ENCODE assay signal across 16 mouse cellular contexts in the genomic region with DNA sequence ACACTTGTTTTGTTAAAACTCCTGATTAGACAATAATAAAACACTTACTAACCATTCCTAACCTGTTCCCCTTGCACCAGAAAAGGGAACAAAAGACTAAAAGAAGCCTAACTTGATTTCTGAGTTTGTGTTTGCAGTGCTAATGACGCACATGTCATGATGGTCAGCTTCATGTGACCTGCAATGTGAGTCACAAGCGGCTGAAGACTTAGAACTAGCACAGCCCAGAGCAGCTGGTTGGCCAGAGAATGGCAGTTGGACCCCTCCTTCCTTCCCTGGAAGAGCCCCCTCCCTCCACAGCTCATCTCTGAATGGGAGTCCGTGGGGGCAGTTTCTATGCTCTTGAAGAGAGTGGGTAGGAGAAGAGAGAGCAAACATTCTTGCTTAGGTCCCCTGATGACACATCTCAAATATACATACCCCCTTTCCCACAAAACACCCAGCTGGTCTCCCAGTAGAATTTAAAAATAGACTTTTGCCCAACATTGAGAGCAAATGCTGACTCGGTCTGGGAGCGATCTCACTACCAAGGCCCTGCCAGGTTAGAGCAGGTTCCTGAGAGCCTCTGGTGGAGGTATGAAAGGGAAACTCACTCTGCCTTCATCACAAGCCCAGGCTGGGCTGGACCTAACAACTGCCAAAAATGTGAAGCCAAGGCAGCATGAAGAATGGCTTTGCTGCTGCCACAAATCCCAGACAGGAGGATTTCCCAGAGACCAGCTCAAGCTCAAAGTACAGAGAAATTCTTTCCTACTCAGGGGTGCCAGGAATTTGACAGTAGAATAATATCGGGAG. TPM values are rescaled to one million over a fixed set of nuclear protein-coding genes. Genes with fewer than 3 reads are reported as not detected.
DNase-seq lines count a peak whose midpoint lies in the region; ATAC-seq and TF ChIP-seq lines count a peak whose summit lies in the region.
"Had no signal": no experiment of that assay in that cellular context is flagged by ENCODE, and none has a peak within 500 bp of the region (broad histone marks: within the 10 kb centered on the region; RNA-seq: fewer than 3 reads in every experiment).

No protein-coding gene starts in this region.

- H3K4me3 ChIP-seq in embryonic facial prominence, embryonic 14.5 days (ENCODE audit: low read depth, low read length) = no peak overlapping the region
- no peak overlapping the region for H3K4me3 ChIP-seq in embryonic facial prominence, embryonic 10.5 days
- no peak overlapping the region for H3K4me3 ChIP-seq in kidney, adult 2 months (ENCODE audit: insufficient read depth, low read depth, low read length)
- no peak overlapping the region for H3K4me3 ChIP-seq in kidney, embryonic 16.5 days (ENCODE audit: low read length)
- H3K4me3 ChIP-seq in liver, embryonic 11.5 days (ENCODE audit: low read depth, low read length) = no peak overlapping the region
- H3K4me3 ChIP-seq: liver, embryonic 12.5 days; midbrain, embryonic 12.5 days had no signal

- H3K27ac ChIP-seq in embryonic facial prominence, embryonic 14.5 days (replicated peaks; ENCODE audit: low read depth, low read length) = no peak overlapping the region
- no peak overlapping the region for H3K27ac ChIP-seq in embryonic facial prominence, embryonic 10.5 days (replicated peaks)
- no peak overlapping the region for H3K27ac ChIP-seq in kidney, adult 2 months (ENCODE audit: insufficient read depth, low read depth, low read length)
- H3K27ac ChIP-seq in kidney, embryonic 16.5 days (ENCODE audit: low read length) = no peak overlapping the region
- H3K27ac ChIP-seq in liver, embryonic 11.5 days (ENCODE audit: low read depth, low read length) = no peak overlapping the region
- H3K27ac ChIP-seq: liver, embryonic 12.5 days; midbrain, embryonic 12.5 days had no signal

- H3K36me3 ChIP-seq in embryonic facial prominence, embryonic 14.5 days (ENCODE audit: control insufficient read depth, insufficient read depth, low read length) = no peaks in the 10 kb centered on the region
- no peaks in the 10 kb centered on the region for H3K36me3 ChIP-seq in embryonic facial prominence, embryonic 10.5 days (replicated peaks)
- no peaks in the 10 kb centered on the region for H3K36me3 ChIP-seq in kidney, adult 2 months (ENCODE audit: control insufficient read depth, insufficient read depth, low read length)
- no peaks in the 10 kb centered on the region for H3K36me3 ChIP-seq in kidney, embryonic 16.5 days (ENCODE audit: insufficient read depth, low read length)
- no peaks in the 10 kb centered on the region for H3K36me3 ChIP-seq in liver, embryonic 11.5 days (ENCODE audit: control insufficient read depth, insufficient read depth, low read length)
- H3K36me3 ChIP-seq: liver, embryonic 12.5 days; midbrain, embryonic 12.5 days had no signal

- no peak overlapping the region for H3K4me2 ChIP-seq in embryonic facial prominence, embryonic 14.5 days (ENCODE audit: low read depth, low read length)
- no peak overlapping the region for H3K4me2 ChIP-seq in kidney, embryonic 16.5 days (replicated peaks; ENCODE audit: low read depth, low read length)
- no peak overlapping the region for H3K4me2 ChIP-seq in liver, embryonic 11.5 days
- H3K4me2 ChIP-seq: liver, embryonic 12.5 days; midbrain, embryonic 12.5 days had no signal

- no peaks in the 10 kb centered on the region for H3K9me3 ChIP-seq in embryonic facial prominence, embryonic 14.5 days (ENCODE audit: control insufficient read depth, low read length)
- no peaks in the 10 kb centered on the region for H3K9me3 ChIP-seq in embryonic facial prominence, embryonic 10.5 days
- no peaks in the 10 kb centered on the region for H3K9me3 ChIP-seq in kidney, embryonic 16.5 days (ENCODE audit: low read length)
- H3K9me3 ChIP-seq in liver, embryonic 11.5 days (ENCODE audit: control insufficient read depth, low read length) = no peaks in the 10 kb centered on the region
- H3K9me3 ChIP-seq: liver, embryonic 12.5 days; midbrain, embryonic 12.5 days had no signal

- H3K9ac ChIP-seq in embryonic facial prominence, embryonic 14.5 days (ENCODE audit: low read depth, low read length) = no peak overlapping the region
- H3K9ac ChIP-seq in kidney, embryonic 16.5 days (replicated peaks; ENCODE audit: low read length) = no peak overlapping the region
- H3K9ac ChIP-seq in liver, embryonic 11.5 days (ENCODE audit: low read depth, low read length) = no peak overlapping the region
- H3K9ac ChIP-seq: liver, embryonic 12.5 days; midbrain, embryonic 12.5 days had no signal

- ATAC-seq in embryonic facial prominence, embryonic 14.5 days (ENCODE audit: low read depth) = no peak
- no peak for ATAC-seq in kidney, embryonic 16.5 days (ENCODE audit: low FRiP score, low TSS enrichment)
- ATAC-seq in liver, embryonic 11.5 days (replicated peaks; ENCODE audit: low FRiP score) = no peak
- ATAC-seq: forebrain, embryonic 16.5 days; hindbrain, embryonic 16.5 days; liver, embryonic 12.5 days had no signal

- WGBS in embryonic facial prominence, embryonic 14.5 days = 56% methylated on average over 6 of the region's 6 CpGs
- 83% methylated on average over 6 of the region's 6 CpGs for WGBS in embryonic facial prominence, embryonic 10.5 days
- whole genome bisulfite sequencing in kidney, adult 2 months = 66% methylated on average over 6 of the region's 6 CpGs
- 76% methylated on average over 6 of the region's 6 CpGs for WGBS in kidney, embryonic 16.5 days
- WGBS in liver, embryonic 11.5 days = 70% methylated on average over 6 of the region's 6 CpGs

- no peak for TF ChIP-seq CTCF in kidney, adult 2 months (conservative IDR thresholded peaks at IDR 0.05; ENCODE audit: insufficient read depth, insufficient read length, low read depth, low read length)

- H3K27me3 ChIP-seq in embryonic facial prominence, embryonic 14.5 days (replicated peaks; ENCODE audit: control insufficient read depth, insufficient read depth, low read length) = no peaks in the 10 kb centered on the region
- H3K27me3 ChIP-seq in embryonic facial prominence, embryonic 10.5 days (replicated peaks; ENCODE audit: low read depth, poor library complexity, severe bottlenecking) = no peaks in the 10 kb centered on the region
- no peaks in the 10 kb centered on the region for H3K27me3 ChIP-seq in kidney, adult 2 months (replicated peaks; ENCODE audit: control insufficient read depth, insufficient read depth, low read length)
- H3K27me3 ChIP-seq in kidney, embryonic 16.5 days (ENCODE audit: insufficient read depth, low read length) = no peaks in the 10 kb centered on the region
- no peaks in the 10 kb centered on the region for H3K27me3 ChIP-seq in liver, embryonic 11.5 days (replicated peaks; ENCODE audit: control insufficient read depth, insufficient read depth, low read length)
- H3K27me3 ChIP-seq: liver, embryonic 12.5 days; midbrain, embryonic 12.5 days had no signal

- peaks cover 3% of the 10 kb centered on the region; the same call in 1 of the 2 replicates for H3K4me1 ChIP-seq in embryonic facial prominence, embryonic 14.5 days (ENCODE audit: control insufficient read depth, insufficient read depth, low read length)
- H3K4me1 ChIP-seq in embryonic facial prominence, embryonic 10.5 days = no peaks in the 10 kb centered on the region
- peaks cover 5% of the 10 kb centered on the region; the same call in 1 of the 2 replicates for H3K4me1 ChIP-seq in kidney, adult 2 months (ENCODE audit: control insufficient read depth, insufficient read depth, low read length)
- no peaks in the 10 kb centered on the region for H3K4me1 ChIP-seq in kidney, embryonic 16.5 days (ENCODE audit: insufficient read depth, low read length)
- no peaks in the 10 kb centered on the region for H3K4me1 ChIP-seq in liver, embryonic 11.5 days (replicated peaks; ENCODE audit: control insufficient read depth, insufficient read depth, low read length)
- H3K4me1 ChIP-seq: liver, embryonic 12.5 days; midbrain, embryonic 12.5 days had no signal

- peak; percentile 59 for DNase-seq in embryonic facial prominence, embryonic 14.5 days (ENCODE audit: low spot score)
- no peak for DNase-seq in embryonic facial prominence, embryonic 10.5 days (ENCODE audit: low spot score)
- peak; percentile 61 for DNase-seq in kidney, adult 2 months
- peak; percentile 46 for DNase-seq in Muller cell, postnatal 12 days (ENCODE audit: inconsistent ontology term)
- peak; percentile 14 to 16 for DNase-seq in kidney, postnatal 4 days
- DNase-seq in liver, embryonic 11.5 days (ENCODE audit: low spot score) = no peak
- DNase-seq in adrenal gland, adult 8-10 months = no peak
- DNase-seq: adrenal gland, postnatal 14 days; right cerebral cortex, postnatal 4 days; thymus, postnatal 4 days had no signal

- TF ChIP-seq POLR2A in kidney, adult 2 months (IDR thresholded peaks at IDR 0.05; ENCODE audit: low read depth, low read length) = no peak

RNA-seq across cellular contexts. Expression of gene Ppargc1a, which starts 40.4 kb away (rescaled TPM):
- 4.6 and 4.9 TPM in 2 replicates for polyA plus RNA-seq in embryonic facial prominence, embryonic 14.5 days (2014; fragmentation: Nextera tagmentation; extraction: Ambion mirVana)
- polyA plus RNA-seq in embryonic facial prominence, embryonic 10.5 days (2016; fragmentation: Nextera tagmentation; extraction: Ambion mirVana) = 1.2 and 2.6 TPM in 2 replicates
- polyA plus RNA-seq in kidney, adult 2 months (2012; rRNA removed) = 23.0 and 23.1 TPM in 2 replicates
- 24.5 and 27.4 TPM in 2 replicates for polyA plus RNA-seq in kidney, embryonic 16.5 days (2015; fragmentation: Nextera tagmentation; extraction: Ambion mirVana)
- polyA plus RNA-seq in liver, embryonic 11.5 days (2014; fragmentation: Nextera tagmentation; extraction: Ambion mirVana) = 3.2 and 3.4 TPM in 2 replicates
- 1 to 10 TPM; 3.6 to 6.3 (median 4.6) TPM for total RNA-seq in adrenal gland, adult 8-10 months (2022)
- total RNA-seq: granulocyte monocyte progenitor cell, adult 5-6 weeks had no signal

Comparison
In these comparisons a context has a peak if more than half of its experiments do, and no peak if none do; other contexts are left out.
1. DNase-seq: peak in embryonic facial prominence, embryonic 14.5 days (single experiment), kidney, adult 2 months (single experiment), Muller cell, postnatal 12 days (single experiment) and kidney, postnatal 4 days (2 of 2); none in embryonic facial prominence, embryonic 10.5 days (single experiment), liver, embryonic 11.5 days (single experiment) and adrenal gland, adult 8-10 months (single experiment).